Mouse (Mus musculus) thymus, adult 2 months (tissue): ENCODE data around the gene Ccdc162. TPM values are rescaled to one million over a fixed set of nuclear protein-coding genes. Genes with fewer than 3 reads are reported as not detected.

Experiments
- DNase-seq: peaks from one replicate; pipeline ENCODE4 v3.0.0; 2021
- H3K27ac ChIP-seq: fragments of 200-500 bp; 2 replicates; pipeline ENCODE4 v1.5.1; 2012; ENCODE audit warnings: low read length, control low read depth; ENCODE audit not compliant: control insufficient read depth, insufficient read depth
- H3K27me3 ChIP-seq: fragments of 200-500 bp; 2 replicates; pipeline ENCODE4 v1.6.1; 2012; ENCODE audit warnings: mild to moderate bottlenecking, low read length, moderate library complexity, mixed read lengths; ENCODE audit not compliant: control insufficient read depth, insufficient read depth
- H3K36me3 ChIP-seq: fragments of 200-500 bp; 2 replicates; pipeline ENCODE4 v1.6.1; 2012; ENCODE audit warnings: mild to moderate bottlenecking, low read length, moderate library complexity; ENCODE audit not compliant: control insufficient read depth, insufficient read depth
- H3K4me1 ChIP-seq: fragments of 200-500 bp; replicated peaks from 2 replicates; pipeline ENCODE4 v1.6.1; 2012; ENCODE audit warnings: low read length; ENCODE audit not compliant: control insufficient read depth, insufficient read depth
- H3K4me3 ChIP-seq: fragments of 200-500 bp; 2 replicates; pipeline ENCODE4 v1.5.1; 2012; ENCODE audit warnings: mild to moderate bottlenecking, low read length, control low read depth, moderate library complexity; ENCODE audit not compliant: control insufficient read depth, insufficient read depth
- CTCF ChIP-seq: fragments of 200-500 bp; IDR thresholded peaks from 2 replicates; pipeline ENCODE4 v1.5.1; 2012; ENCODE audit warnings: mild to moderate bottlenecking, control low read depth, low read length, moderate library complexity, borderline replicate concordance; ENCODE audit not compliant: control insufficient read depth, poor library complexity, insufficient read depth; ENCODE audit errors: extremely low read depth
- POLR2A ChIP-seq: fragments of 200-500 bp; IDR thresholded peaks from 2 replicates; pipeline ENCODE4 v1.6.1; 2012; ENCODE audit warnings: mild to moderate bottlenecking, low read length, control low read depth, moderate library complexity; ENCODE audit not compliant: control insufficient read depth, poor library complexity, insufficient read depth; ENCODE audit errors: extremely low read depth
- WGBS: fragments of 180-500 bp; shearing (Covaris S2); methylation state at CpG from one replicate; pipeline ENCODE4 v1.1.7; 2018; 5-methylcytosine and 5-hydroxymethylcytosine counted together
- polyA plus RNA-seq: library from polyadenylated mRNA; depleted of rRNA; stranded (reverse); fragments of >200 nt; gene quantifications from 2 replicates; pipeline ENCODE4 v1.2.3, GENCODE M21; 2012

The Ccdc162 gene
- polyA plus RNA-seq, 1 experiment, result 5.1 TPM

DNA sequence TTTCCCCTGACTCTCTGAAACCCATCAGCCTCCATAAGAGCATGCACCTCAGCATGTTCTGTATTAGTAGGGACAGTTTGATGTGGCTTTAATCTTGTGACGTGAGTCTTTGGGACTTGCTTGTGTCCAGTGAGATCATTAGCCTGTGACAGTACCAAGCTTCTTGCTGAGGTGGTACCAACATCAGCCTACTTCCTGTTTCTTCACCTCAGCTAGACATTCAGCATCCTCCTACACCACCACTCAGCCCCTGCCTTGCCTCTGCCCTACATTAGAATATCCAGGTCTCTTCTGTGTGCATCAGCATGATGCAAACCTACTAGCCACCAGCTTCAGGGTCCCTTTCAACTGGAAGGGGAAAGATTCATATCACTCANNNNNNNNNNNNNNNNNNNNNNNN, 113.8 kb downstream of the Ccdc162 start:
- Histone ChIP-seq H3K4me1 (peaks cover 48% of the 10 kb centered on the region), H3K27me3 (no peaks in the 10 kb centered on the region), H3K4me3 (no peak overlapping the region), H3K36me3 (no peaks in the 10 kb centered on the region), H3K27ac (peak overlapping the region; percentile 3; the same call in 1 of the 2 replicates)
- no peak for TF ChIP-seq POLR2A
- TF ChIP-seq CTCF, result no peak
- DNase-seq, result peak; percentile 27
- 81% methylated on average over 1 of the region's 1 CpGs for WGBS

GRCm38 (mm10) chr10:41601898-41602545, 114.4 kb downstream of the Ccdc162 start:
- Histone ChIP-seq H3K27ac (peak overlapping the region; percentile 3; the same call in 1 of the 2 replicates), H3K4me1 (peaks cover 46% of the 10 kb centered on the region), H3K36me3 (no peaks in the 10 kb centered on the region), H3K4me3 (no peak overlapping the region), H3K27me3 (no peaks in the 10 kb centered on the region)
- no peak for DNase-seq
- TF ChIP-seq CTCF, result no peak
- no peak for TF ChIP-seq POLR2A
- 63% methylated on average over 7 of the region's 7 CpGs for WGBS

GRCm38 (mm10) chr10:41601302-41601701, 115.1 kb downstream of the Ccdc162 start:
- Histone ChIP-seq H3K27me3 (no peaks in the 10 kb centered on the region), H3K4me3 (no peak overlapping the region), H3K4me1 (peaks cover 47% of the 10 kb centered on the region), H3K36me3 (no peaks in the 10 kb centered on the region), H3K27ac (no peak overlapping the region)
- DNase-seq, result no peak
- TF ChIP-seq POLR2A (no peak), CTCF (no peak)
- 87% methylated on average over 4 of the region's 4 CpGs for WGBS

GRCm38 (mm10) chr10:41599051-41599450, 117.4 kb downstream of the Ccdc162 start:
- no peak for DNase-seq
- H3K27me3 ChIP-seq, result no peaks in the 10 kb centered on the region
- H3K4me1 ChIP-seq, result peaks cover 46% of the 10 kb centered on the region
- no peak overlapping the region for H3K4me3 ChIP-seq
- H3K27ac ChIP-seq, result no peak overlapping the region
- WGBS, result 85% methylated on average over 9 of the region's 9 CpGs
- H3K36me3 ChIP-seq, result no peaks in the 10 kb centered on the region
- TF ChIP-seq POLR2A (no peak), CTCF (no peak)

DNA sequence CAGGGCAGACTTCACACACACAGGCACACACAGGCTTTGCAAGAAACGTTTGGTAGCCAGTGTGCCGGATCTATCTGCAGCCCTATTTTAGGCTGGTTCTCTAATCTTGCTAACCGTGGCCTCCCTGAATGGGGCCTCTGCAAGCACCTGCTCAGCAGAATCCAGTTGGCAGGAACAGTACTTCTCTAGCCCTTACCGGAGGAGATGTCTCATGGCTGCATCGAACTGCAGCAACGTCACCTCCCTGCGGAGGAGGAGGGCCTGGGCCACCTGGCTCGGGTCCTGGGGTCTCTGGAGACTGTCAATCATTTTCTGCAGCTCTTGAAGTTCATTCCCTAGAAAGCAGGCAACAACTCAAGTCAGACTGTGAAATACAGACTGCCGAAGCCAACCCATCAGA, 118.2 kb downstream of the Ccdc162 start:
- Histone ChIP-seq H3K27me3 (no peaks in the 10 kb centered on the region), H3K4me3 (no peak overlapping the region), H3K4me1 (peaks cover 43% of the 10 kb centered on the region), H3K27ac (peak overlapping the region; percentile 9; the same call in 1 of the 2 replicates), H3K36me3 (no peaks in the 10 kb centered on the region)
- 25% methylated on average over 9 of the region's 9 CpGs for WGBS
- TF ChIP-seq POLR2A (no peak), CTCF (no peak)
- DNase-seq, result peak; percentile 61

GRCm38 (mm10) chr10:41595550-41595949, 120.9 kb downstream of the Ccdc162 start:
- no peak for TF ChIP-seq CTCF
- no peak for TF ChIP-seq POLR2A
- Histone ChIP-seq H3K27me3 (no peaks in the 10 kb centered on the region), H3K4me1 (peaks cover 31% of the 10 kb centered on the region), H3K36me3 (no peaks in the 10 kb centered on the region), H3K27ac (peak overlapping the region; percentile 95), H3K4me3 (no peak overlapping the region)
- peak; percentile 78 for DNase-seq
- 4% methylated on average over 3 of the region's 3 CpGs for WGBS
